Mouse (Mus musculus): ENCODE results near the gene Cpne9. TPM values are rescaled to one million over a fixed set of nuclear protein-coding genes. Genes with fewer than 3 reads are reported as not detected.

Cpne9 gene
- total and polyA plus RNA-seq, 2 experiments from 2014 or later = 7.9 to 23.4 TPM

GRCm38 (mm10) chr6:113264429-113264828 lies 17.7 kb upstream of the Cpne9 start:
- Histone ChIP-seq H3K9me3 (ENCODE audit: low read length) (no peaks in the 10 kb centered on the region), H3K4me1 (ENCODE audit: insufficient read depth, low read length) (no peaks in the 10 kb centered on the region), H3K36me3 (ENCODE audit: insufficient read depth, low read length) (peaks cover 70% of the 10 kb centered on the region), H3K4me3 (ENCODE audit: low read depth, low read length) (no peak overlapping the region), H3K27ac (ENCODE audit: low read depth, low read length) (no peak overlapping the region), H3K27me3 (ENCODE audit: insufficient read depth, low read length) (no peaks in the 10 kb centered on the region), H3K4me2 (ENCODE audit: low read depth, low read length, poor library complexity, severe bottlenecking) (no peak overlapping the region), H3K9ac (replicated peaks; ENCODE audit: low read length, poor library complexity, severe bottlenecking) (no peak overlapping the region)
- DNase-seq (ENCODE audit: low spot score) (no peak), ATAC-seq (ENCODE audit: low FRiP score) (no peak)
- TF ChIP-seq CTCF (IDR thresholded peaks at IDR 0.05) = no peak
- WGBS = 92% methylated on average over 8 of the region's 8 CpGs

DNA sequence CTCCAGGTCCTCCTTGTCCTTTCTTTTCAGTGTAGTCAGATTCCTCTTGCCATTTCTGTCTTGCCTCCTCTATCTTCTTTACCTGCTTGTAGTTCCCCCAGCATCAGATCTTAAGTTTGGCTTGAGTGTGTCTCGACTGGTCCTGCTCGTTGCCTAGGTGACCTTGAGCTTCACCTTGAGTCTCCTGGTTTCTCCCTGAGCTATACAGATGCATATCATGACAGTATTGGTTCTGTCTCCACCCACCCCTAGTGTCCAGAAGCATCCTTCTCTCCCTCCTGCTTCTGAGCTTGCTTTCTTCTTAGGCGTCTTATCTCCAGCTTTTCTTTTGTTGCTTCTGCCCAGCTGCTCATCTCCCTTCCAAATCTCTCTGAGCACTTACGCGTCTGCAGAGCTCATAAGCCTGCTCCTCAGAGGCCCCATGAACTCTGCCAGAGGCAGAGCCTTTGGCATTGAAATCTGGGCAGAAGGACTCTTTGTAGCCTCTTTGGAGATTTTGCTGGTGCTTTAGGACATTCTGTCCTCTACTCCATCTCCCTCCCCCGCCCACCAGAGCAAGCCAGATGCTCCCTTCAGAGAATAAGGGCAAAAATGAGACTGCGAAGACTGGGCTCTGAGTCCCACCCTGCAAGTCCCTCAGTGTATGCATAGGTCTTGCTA lies 15.0 kb upstream of the Cpne9 start:
- Histone ChIP-seq H3K27me3 (ENCODE audit: insufficient read depth, low read length) (no peaks in the 10 kb centered on the region), H3K4me1 (ENCODE audit: insufficient read depth, low read length) (no peaks in the 10 kb centered on the region), H3K4me3 (ENCODE audit: low read depth, low read length) (no peak overlapping the region), H3K27ac (ENCODE audit: low read depth, low read length) (no peak overlapping the region), H3K9me3 (ENCODE audit: low read length) (no peaks in the 10 kb centered on the region), H3K4me2 (ENCODE audit: low read depth, low read length, poor library complexity, severe bottlenecking) (no peak overlapping the region), H3K36me3 (ENCODE audit: insufficient read depth, low read length) (peaks cover 82% of the 10 kb centered on the region), H3K9ac (replicated peaks; ENCODE audit: low read length, poor library complexity, severe bottlenecking) (no peak overlapping the region)
- DNase-seq (ENCODE audit: low spot score) = no peak
- ATAC-seq (ENCODE audit: low FRiP score) = no peak
- WGBS = 87% methylated on average over 7 of the region's 7 CpGs
- TF ChIP-seq CTCF (IDR thresholded peaks at IDR 0.05) = no peak

DNA sequence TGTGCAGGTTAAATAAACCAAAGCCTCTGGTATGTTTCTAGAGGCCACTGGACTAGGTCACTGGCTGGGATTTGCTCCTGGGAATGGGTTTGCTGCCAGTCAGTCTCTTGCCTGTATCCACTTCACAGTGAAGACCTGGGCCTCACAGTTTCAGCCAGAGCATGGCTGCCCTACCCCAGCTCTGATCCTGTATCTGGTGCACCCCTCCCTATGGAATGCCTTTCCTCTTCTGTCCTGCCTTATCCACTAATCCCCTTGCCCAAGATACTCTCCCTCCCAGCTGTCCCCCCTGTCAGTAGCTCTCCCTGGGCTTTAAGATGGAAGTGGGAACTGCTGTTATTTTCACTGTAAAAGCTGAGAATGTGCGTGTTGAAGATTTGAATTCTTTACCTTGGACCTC lies 14.1 kb upstream of the Cpne9 start:
- H3K36me3 ChIP-seq (ENCODE audit: insufficient read depth, low read length) = peaks cover 82% of the 10 kb centered on the region
- no peak for DNase-seq (ENCODE audit: low spot score)
- H3K27ac ChIP-seq (ENCODE audit: low read depth, low read length) = no peak overlapping the region
- H3K4me3 ChIP-seq (ENCODE audit: low read depth, low read length) = no peak overlapping the region
- no peaks in the 10 kb centered on the region for H3K9me3 ChIP-seq (ENCODE audit: low read length)
- no peak for TF ChIP-seq CTCF (IDR thresholded peaks at IDR 0.05)
- no peaks in the 10 kb centered on the region for H3K27me3 ChIP-seq (ENCODE audit: insufficient read depth, low read length)
- H3K4me2 ChIP-seq (ENCODE audit: low read depth, low read length, poor library complexity, severe bottlenecking) = no peak overlapping the region
- no peak overlapping the region for H3K9ac ChIP-seq (replicated peaks; ENCODE audit: low read length, poor library complexity, severe bottlenecking)
- no peaks in the 10 kb centered on the region for H3K4me1 ChIP-seq (ENCODE audit: insufficient read depth, low read length)
- no peak for ATAC-seq (ENCODE audit: low FRiP score)
- WGBS = 100% methylated on average over 1 of the region's 1 CpGs

GRCm38 (mm10) chr6:113272365-113272764 lies 9.7 kb upstream of the Cpne9 start:
- TF ChIP-seq CTCF (IDR thresholded peaks at IDR 0.05) = no peak
- Histone ChIP-seq H3K27me3 (ENCODE audit: insufficient read depth, low read length) (no peaks in the 10 kb centered on the region), H3K4me1 (ENCODE audit: insufficient read depth, low read length) (no peaks in the 10 kb centered on the region), H3K9ac (replicated peaks; ENCODE audit: low read length, poor library complexity, severe bottlenecking) (no peak overlapping the region), H3K27ac (ENCODE audit: low read depth, low read length) (no peak overlapping the region), H3K4me3 (ENCODE audit: low read depth, low read length) (no peak overlapping the region), H3K4me2 (ENCODE audit: low read depth, low read length, poor library complexity, severe bottlenecking) (no peak overlapping the region), H3K9me3 (ENCODE audit: low read length) (no peaks in the 10 kb centered on the region), H3K36me3 (ENCODE audit: insufficient read depth, low read length) (peaks cover 70% of the 10 kb centered on the region)
- ATAC-seq (ENCODE audit: low FRiP score) = no peak
- 77% methylated on average over 3 of the region's 3 CpGs for WGBS
- DNase-seq (ENCODE audit: low spot score) = peak; percentile 26

- H3K36me3 ChIP-seq (ENCODE audit: insufficient read depth, low read length) = peaks cover 57% of the 10 kb centered on the region
- no peak overlapping the region; the same call in 1 of the 2 replicates for H3K9ac ChIP-seq (replicated peaks; ENCODE audit: low read length, poor library complexity, severe bottlenecking)
- no peak for TF ChIP-seq CTCF (IDR thresholded peaks at IDR 0.05)
- WGBS = 58% methylated on average over 4 of the region's 4 CpGs
- no peak overlapping the region for H3K4me3 ChIP-seq (ENCODE audit: low read depth, low read length)
- no peak for ATAC-seq (ENCODE audit: low FRiP score)
- no peaks in the 10 kb centered on the region for H3K4me1 ChIP-seq (ENCODE audit: insufficient read depth, low read length)
- H3K27ac ChIP-seq (ENCODE audit: low read depth, low read length) = no peak overlapping the region
- no peak for DNase-seq (ENCODE audit: low spot score)
- H3K27me3 ChIP-seq (ENCODE audit: insufficient read depth, low read length) = peaks cover 3% of the 10 kb centered on the region; the same call in 1 of the 2 replicates
- no peaks in the 10 kb centered on the region for H3K9me3 ChIP-seq (ENCODE audit: low read length)
- H3K4me2 ChIP-seq (ENCODE audit: low read depth, low read length, poor library complexity, severe bottlenecking) = no peak overlapping the region
Measured at GRCm38 (mm10) chr6:113276846-113277245, 5.3 kb upstream of the Cpne9 start.

DNA sequence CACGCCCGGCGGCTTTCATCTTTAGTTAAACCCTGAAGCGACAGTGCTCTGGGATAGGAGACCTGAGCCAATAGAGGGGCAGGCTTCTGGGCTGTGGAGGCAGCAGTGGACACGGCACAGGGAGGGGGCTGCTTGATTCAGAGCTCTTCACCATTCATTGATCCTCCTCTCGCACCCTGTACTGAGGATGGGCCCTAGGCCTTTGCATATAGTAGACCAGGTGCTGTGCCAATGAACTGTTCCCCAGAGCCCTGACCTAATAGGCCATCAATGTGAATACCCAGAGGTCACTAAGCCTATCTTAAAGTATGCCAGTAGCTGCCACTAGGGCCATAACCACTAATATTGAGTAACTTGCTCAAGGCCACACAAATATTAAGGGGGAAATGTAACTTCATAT lies 431 bp upstream of the Cpne9 start:
- no peak overlapping the region for H3K27ac ChIP-seq (ENCODE audit: low read depth, low read length)
- peak overlapping the region; percentile 54; the same call in 1 of the 2 replicates for H3K9ac ChIP-seq (replicated peaks; ENCODE audit: low read length, poor library complexity, severe bottlenecking)
- peaks cover 28% of the 10 kb centered on the region for H3K36me3 ChIP-seq (ENCODE audit: insufficient read depth, low read length)
- no peaks in the 10 kb centered on the region for H3K9me3 ChIP-seq (ENCODE audit: low read length)
- WGBS = 75% methylated on average over 6 of the region's 6 CpGs
- peaks cover 8% of the 10 kb centered on the region; the same call in 1 of the 2 replicates for H3K4me1 ChIP-seq (ENCODE audit: insufficient read depth, low read length)
- peak overlapping the region; percentile 82; the same call in 1 of the 2 replicates for H3K4me2 ChIP-seq (ENCODE audit: low read depth, low read length, poor library complexity, severe bottlenecking)
- no peak for TF ChIP-seq CTCF (IDR thresholded peaks at IDR 0.05)
- DNase-seq (ENCODE audit: low spot score) (no peak), ATAC-seq (ENCODE audit: low FRiP score) (no peak)
- H3K27me3 ChIP-seq (ENCODE audit: insufficient read depth, low read length) = peaks cover 15% of the 10 kb centered on the region
- H3K4me3 ChIP-seq (ENCODE audit: low read depth, low read length) = peak overlapping the region; percentile 38
